Mouse (Mus musculus) embryo, embryonic 9.5 days (tissue): ENCODE measurements around the gene Wnt11.

ENCODE experiments used
- DNase-seq: peaks from one replicate; pipeline ENCODE4 v3.0.0-alpha.2; 2017; ENCODE audit errors: extremely low spot score

Wnt11 gene

GRCm38 (mm10) chr7:98863969-98864718, 29.2 kb downstream of the Wnt11 start:
- no peak for DNase-seq

GRCm38 (mm10) chr7:98867053-98867793, 32.3 kb downstream of the Wnt11 start:
- no peak for DNase-seq

- no peak for DNase-seq
Measured at GRCm38 (mm10) chr7:98867794-98868150, 32.9 kb downstream of the Wnt11 start.

GRCm38 (mm10) chr7:98869070-98869469, 34.2 kb downstream of the Wnt11 start:
- DNase-seq: no peak

GRCm38 (mm10) chr7:98870791-98871190, 35.9 kb downstream of the Wnt11 start:
- peak; percentile 51 for DNase-seq

- no peak for DNase-seq
Measured at GRCm38 (mm10) chr7:98871882-98872281, 37.0 kb downstream of the Wnt11 start.

GRCm38 (mm10) chr7:98873316-98873715, 38.4 kb downstream of the Wnt11 start:
- DNase-seq: no peak

- DNase-seq: no peak
Measured at GRCm38 (mm10) chr7:98874411-98874951, 39.6 kb downstream of the Wnt11 start.

- DNase-seq: no peak
Measured at GRCm38 (mm10) chr7:98875390-98875990, 40.6 kb downstream of the Wnt11 start.

GRCm38 (mm10) chr7:98876119-98876518, 41.2 kb downstream of the Wnt11 start:
- no peak for DNase-seq

GRCm38 (mm10) chr7:98879176-98879575, 44.3 kb downstream of the Wnt11 start:
- DNase-seq: no peak

GRCm38 (mm10) chr7:98881887-98882286, 47.0 kb downstream of the Wnt11 start:
- DNase-seq: no peak

GRCm38 (mm10) chr7:98887811-98888261, 52.9 kb downstream of the Wnt11 start:
- DNase-seq: no peak

GRCm38 (mm10) chr7:98888810-98889209, 53.9 kb downstream of the Wnt11 start:
- DNase-seq: no peak

- DNase-seq: no peak
Measured at GRCm38 (mm10) chr7:98889211-98889610, 54.3 kb downstream of the Wnt11 start.

GRCm38 (mm10) chr7:98893144-98893543, 58.2 kb downstream of the Wnt11 start:
- DNase-seq: no peak

GRCm38 (mm10) chr7:98894305-98894704, 59.4 kb downstream of the Wnt11 start:
- DNase-seq: no peak

- no peak for DNase-seq
Measured at GRCm38 (mm10) chr7:98894768-98895167, 59.9 kb downstream of the Wnt11 start.

- no peak for DNase-seq
Measured at GRCm38 (mm10) chr7:98895501-98896095, 60.7 kb downstream of the Wnt11 start.

GRCm38 (mm10) chr7:98897323-98897722, 62.4 kb downstream of the Wnt11 start:
- DNase-seq: no peak

- no peak for DNase-seq
Measured at GRCm38 (mm10) chr7:98899815-98900214, 64.9 kb downstream of the Wnt11 start.

- DNase-seq: no peak
Measured at GRCm38 (mm10) chr7:98901120-98901519, 66.2 kb downstream of the Wnt11 start.
